Mouse (Mus musculus) limb, embryonic 10.5 days (tissue): ENCODE data around the gene Cnn3. TPM values are rescaled to one million over a fixed set of nuclear protein-coding genes. Genes with fewer than 3 reads are reported as not detected.

Experiments
- DNase-seq: peaks from one replicate; pipeline ENCODE4 v3.0.0-alpha.2; 2017; ENCODE audit warnings: low spot score
- H3K27ac ChIP-seq: fragments of 300-500 bp; sonication (generic); 2 replicates; pipeline ENCODE4 v1.5.1; 2016; ENCODE audit warnings: mild to moderate bottlenecking
- H3K27me3 ChIP-seq: fragments of 300-500 bp; sonication (generic); 2 replicates; pipeline ENCODE4 v1.6.1; 2016; ENCODE audit warnings: low read depth, mild to moderate bottlenecking; ENCODE audit not compliant: poor library complexity, severe bottlenecking
- H3K36me3 ChIP-seq: fragments of 300-500 bp; sonication (generic); 2 replicates; pipeline ENCODE4 v1.6.1; 2016; ENCODE audit warnings: mild to moderate bottlenecking, moderate library complexity
- H3K4me1 ChIP-seq: fragments of 300-500 bp; sonication (generic); 2 replicates; pipeline ENCODE4 v1.6.1; 2016
- H3K4me3 ChIP-seq: fragments of 300-500 bp; sonication (generic); 2 replicates; pipeline ENCODE4 v1.5.1; 2016; ENCODE audit warnings: mild to moderate bottlenecking, moderate library complexity
- H3K9me3 ChIP-seq: fragments of 300-500 bp; sonication (generic); replicated peaks from 2 replicates; pipeline ENCODE4 v1.6.1; 2016; ENCODE audit warnings: mild to moderate bottlenecking
- WGBS: fragments of 180-500 bp; shearing (Covaris S2); methylation state at CpG from one replicate; pipeline ENCODE4 v1.1.7; 2016; 5-methylcytosine and 5-hydroxymethylcytosine counted together
- polyA plus RNA-seq: library from polyadenylated mRNA; unstranded; fragments of >200 nt; fragmentation: Nextera tagmentation; extraction: Ambion mirVana; gene quantifications from 2 replicates; pipeline ENCODE4 v1.2.1, GENCODE M21; 2016

Gene Cnn3
- polyA plus RNA-seq, 1 experiment from 2014 or later: 777 TPM

DNA sequence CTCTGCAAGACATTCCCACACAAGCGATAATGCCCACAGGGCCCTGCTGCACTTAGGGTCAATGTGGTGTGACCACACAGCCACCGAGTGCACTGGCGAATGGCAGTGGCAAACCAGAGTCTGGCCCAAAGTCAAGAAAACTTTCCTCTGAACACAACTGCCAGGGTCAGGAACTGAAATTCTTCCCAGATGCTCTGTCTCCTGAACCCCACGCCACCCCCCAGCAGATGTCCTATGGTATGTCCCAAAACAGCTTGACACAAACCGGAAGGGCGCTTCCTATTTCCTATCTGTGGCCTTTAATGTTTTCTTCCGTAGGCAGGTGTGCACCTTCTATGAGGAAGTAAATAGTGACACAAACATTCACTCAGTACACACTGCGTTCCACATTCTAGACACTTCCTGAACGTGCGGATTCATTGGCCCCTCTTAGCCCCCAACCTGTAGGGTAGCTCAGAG lies 40.8 kb downstream of the Cnn3 start:
- Histone ChIP-seq H3K9me3 (no peaks in the 10 kb centered on the region), H3K27ac (peak overlapping the region; percentile 44; the same call in 1 of the 2 replicates), H3K4me1 (peaks cover 45% of the 10 kb centered on the region), H3K36me3 (no peaks in the 10 kb centered on the region), H3K27me3 (no peaks in the 10 kb centered on the region), H3K4me3 (no peak overlapping the region)
- no peak for DNase-seq
- WGBS: 82% methylated on average over 10 of the region's 10 CpGs

DNA sequence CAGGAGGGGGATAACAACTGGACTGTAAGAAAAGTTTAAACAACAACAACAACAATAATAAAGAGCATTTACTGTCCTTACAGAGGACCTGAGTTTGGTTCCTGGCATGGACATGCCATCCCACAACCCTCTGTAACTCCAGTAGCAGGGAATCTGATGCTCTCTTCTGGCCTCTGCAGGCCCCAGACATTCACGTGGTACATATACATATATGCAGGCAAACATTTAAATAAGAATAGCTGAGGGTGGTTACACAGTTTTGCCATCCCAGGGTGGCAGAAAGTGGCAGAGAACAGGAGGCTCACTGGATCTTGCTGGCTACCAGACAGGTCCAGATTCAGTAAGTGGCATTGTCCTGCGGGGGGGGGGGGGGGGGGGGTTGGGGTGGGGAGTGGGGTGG lies 41.8 kb downstream of the Cnn3 start:
- Histone ChIP-seq H3K4me1 (peaks cover 42% of the 10 kb centered on the region), H3K4me3 (no peak overlapping the region), H3K27ac (peak overlapping the region; percentile 88), H3K9me3 (no peaks in the 10 kb centered on the region), H3K27me3 (no peaks in the 10 kb centered on the region), H3K36me3 (no peaks in the 10 kb centered on the region)
- no peak for DNase-seq
- WGBS: 28% methylated on average over 1 of the region's 2 CpGs

DNA sequence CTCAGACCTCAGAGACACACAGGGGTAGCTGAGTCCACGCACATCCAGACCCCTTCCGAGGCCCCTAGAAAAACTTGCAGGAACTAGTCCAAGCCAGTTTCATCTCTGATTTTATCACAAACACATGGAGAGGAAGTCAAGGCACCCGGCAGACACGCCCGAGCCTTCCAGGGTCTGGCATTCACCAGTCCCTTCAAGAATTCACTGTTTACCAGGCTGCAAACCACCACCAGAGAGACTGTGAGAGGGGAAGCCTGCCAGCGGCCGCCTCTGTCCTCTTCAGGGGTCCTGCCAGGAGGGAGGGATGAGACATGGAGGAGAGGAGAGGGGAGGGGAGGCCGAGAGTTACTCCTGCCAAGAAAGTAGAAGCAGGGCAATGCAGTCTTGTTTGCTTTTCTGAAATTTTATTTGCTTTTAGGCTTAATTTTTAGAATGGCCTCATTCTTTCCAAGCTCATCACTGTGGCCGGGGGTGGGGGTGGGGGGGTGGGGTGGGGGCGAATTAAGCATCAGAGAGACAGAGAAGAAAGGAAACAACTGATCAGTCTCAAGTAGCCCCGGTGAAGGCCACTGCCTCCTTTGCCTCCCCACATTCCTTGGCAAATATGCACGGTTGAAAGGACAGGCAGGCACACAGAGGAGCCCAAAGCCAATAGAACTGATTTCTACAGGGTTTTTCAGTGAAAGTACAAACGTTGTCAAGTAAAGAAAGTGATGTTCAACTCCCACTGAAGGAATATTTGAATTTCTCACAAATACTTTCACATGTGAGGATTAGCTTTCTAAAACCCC lies 43.1 kb downstream of the Cnn3 start:
- peak; percentile 79 for DNase-seq
- Histone ChIP-seq H3K4me1 (peaks cover 42% of the 10 kb centered on the region), H3K27ac (peak overlapping the region; percentile 88), H3K4me3 (peak overlapping the region; percentile 28), H3K9me3 (no peaks in the 10 kb centered on the region), H3K36me3 (no peaks in the 10 kb centered on the region), H3K27me3 (no peaks in the 10 kb centered on the region)
- whole genome bisulfite sequencing: 4% methylated on average over 13 of the region's 13 CpGs

DNA sequence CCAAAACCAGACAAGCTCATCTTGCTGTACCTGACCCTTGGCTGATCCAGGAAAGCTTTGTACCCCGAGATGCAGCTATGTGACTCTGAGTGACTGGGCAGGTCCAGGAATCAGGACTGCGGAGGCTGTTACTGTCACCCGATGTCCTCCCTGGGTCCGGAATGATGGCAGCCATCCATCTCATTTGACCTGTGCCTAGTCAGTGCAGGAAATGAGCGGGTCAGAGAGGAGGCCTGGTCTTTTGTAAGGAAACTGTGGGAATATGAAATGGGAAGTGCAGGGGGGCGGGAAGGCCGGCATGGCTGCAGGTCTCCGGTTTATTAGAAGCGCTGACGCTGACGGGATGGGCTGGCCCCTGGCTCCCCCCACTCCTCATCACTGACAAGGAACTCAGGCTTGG lies 45.4 kb downstream of the Cnn3 start:
- 68% methylated on average over 11 of the region's 11 CpGs for WGBS

DNA sequence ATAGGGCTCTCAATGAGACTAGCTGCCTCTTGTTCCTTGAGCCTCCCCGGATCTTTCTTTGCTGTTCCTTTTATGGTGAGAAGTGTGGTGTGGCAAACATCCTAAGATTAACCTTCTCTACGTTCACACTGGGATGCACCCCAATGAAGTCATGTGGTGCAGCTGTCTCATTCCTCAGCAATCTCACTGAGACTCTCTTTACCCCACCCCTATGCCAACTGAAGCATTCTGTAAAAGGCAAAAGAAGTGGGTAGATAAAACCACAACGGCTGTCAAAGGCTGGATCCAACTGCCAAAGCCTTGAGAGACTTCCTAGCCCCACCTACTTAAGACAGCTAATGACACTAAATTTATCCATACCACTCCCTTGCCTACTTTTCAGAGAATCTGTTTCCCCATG lies 48.4 kb downstream of the Cnn3 start:
- peaks cover 14% of the 10 kb centered on the region for H3K4me1 ChIP-seq
- DNase-seq: no peak
- 81% methylated on average over 3 of the region's 3 CpGs for WGBS

More for the DNA sequence above, 45.4 kb downstream of the Cnn3 start:
- no peaks in the 10 kb centered on the region for H3K27me3 ChIP-seq
- H3K4me1 ChIP-seq: peaks cover 34% of the 10 kb centered on the region
- no peaks in the 10 kb centered on the region for H3K36me3 ChIP-seq
- H3K4me3 ChIP-seq: no peak overlapping the region
- no peak for DNase-seq
- H3K9me3 ChIP-seq: no peaks in the 10 kb centered on the region
- 0 out of 2 replicates have a peak overlapping the region, but pooled peaks have one; percentile 25 for H3K27ac ChIP-seq

GRCm38 (mm10) chr3:121480030-121480960 lies 54.0 kb downstream of the Cnn3 start:
- Histone ChIP-seq H3K27ac (no peak overlapping the region), H3K4me3 (no peak overlapping the region), H3K27me3 (peaks cover 11% of the 10 kb centered on the region; the same call in 1 of the 2 replicates), H3K4me1 (peaks cover 35% of the 10 kb centered on the region), H3K9me3 (no peaks in the 10 kb centered on the region), H3K36me3 (no peaks in the 10 kb centered on the region)
- 69% methylated on average over 26 of the region's 26 CpGs for WGBS
- no peak for DNase-seq

More for the DNA sequence above, 48.4 kb downstream of the Cnn3 start:
- Histone ChIP-seq H3K36me3 (no peaks in the 10 kb centered on the region), H3K9me3 (no peaks in the 10 kb centered on the region), H3K4me3 (no peak overlapping the region), H3K27ac (no peak overlapping the region), H3K27me3 (peaks cover 1% of the 10 kb centered on the region; the same call in 1 of the 2 replicates)

GRCm38 (mm10) chr3:121480961-121481436 lies 54.7 kb downstream of the Cnn3 start:
- no peak overlapping the region for H3K4me3 ChIP-seq
- H3K4me1 ChIP-seq: peaks cover 35% of the 10 kb centered on the region
- no peaks in the 10 kb centered on the region for H3K9me3 ChIP-seq
- DNase-seq: no peak
- no peaks in the 10 kb centered on the region for H3K36me3 ChIP-seq
- H3K27ac ChIP-seq: no peak overlapping the region
- 64% methylated on average over 8 of the region's 8 CpGs for WGBS
- H3K27me3 ChIP-seq: peaks cover 11% of the 10 kb centered on the region; the same call in 1 of the 2 replicates

- no peak overlapping the region for H3K27ac ChIP-seq
- 35% methylated on average over 6 of the region's 6 CpGs for WGBS
- H3K9me3 ChIP-seq: no peaks in the 10 kb centered on the region
- H3K4me3 ChIP-seq: no peak overlapping the region
- peaks cover 11% of the 10 kb centered on the region; the same call in 1 of the 2 replicates for H3K27me3 ChIP-seq
- DNase-seq: no peak
- no peaks in the 10 kb centered on the region for H3K36me3 ChIP-seq
- H3K4me1 ChIP-seq: peaks cover 35% of the 10 kb centered on the region
Observed at GRCm38 (mm10) chr3:121481564-121481963, 55.3 kb downstream of the Cnn3 start.

- H3K4me1 ChIP-seq: peaks cover 35% of the 10 kb centered on the region
- no peaks in the 10 kb centered on the region for H3K36me3 ChIP-seq
- WGBS: 41% methylated on average over 25 of the region's 25 CpGs
- H3K27me3 ChIP-seq: peaks cover 11% of the 10 kb centered on the region; the same call in 1 of the 2 replicates
- DNase-seq: no peak
- H3K27ac ChIP-seq: no peak overlapping the region
- H3K9me3 ChIP-seq: no peaks in the 10 kb centered on the region
- H3K4me3 ChIP-seq: no peak overlapping the region
Observed at GRCm38 (mm10) chr3:121483266-121484161, 57.2 kb downstream of the Cnn3 start.

DNA sequence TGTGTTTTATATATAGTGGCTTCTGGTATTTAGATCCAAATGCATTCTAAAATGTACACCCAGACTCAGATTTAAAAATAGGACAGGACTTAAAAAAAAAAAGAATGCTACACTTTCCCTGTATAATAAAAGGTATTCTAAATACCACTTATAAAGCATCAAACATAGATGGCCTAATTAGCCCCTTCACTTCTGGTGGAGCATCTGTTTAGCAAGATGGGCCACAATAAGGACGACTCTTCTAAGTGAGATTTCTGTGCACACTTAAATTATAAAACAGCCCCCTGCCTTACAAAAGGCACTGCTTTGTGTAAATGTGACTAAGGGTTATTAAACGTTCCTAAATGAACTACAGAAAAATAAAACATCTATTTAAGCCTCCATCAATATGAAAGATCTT lies 58.9 kb downstream of the Cnn3 start:
- no peaks in the 10 kb centered on the region for H3K9me3 ChIP-seq
- peaks cover 6% of the 10 kb centered on the region; the same call in 1 of the 2 replicates for H3K27me3 ChIP-seq
- peaks cover 37% of the 10 kb centered on the region for H3K4me1 ChIP-seq

GRCm38 (mm10) chr3:121489462-121490118 lies 63.3 kb downstream of the Cnn3 start:
- Histone ChIP-seq H3K36me3 (no peaks in the 10 kb centered on the region), H3K27ac (peak overlapping the region; percentile 19; the same call in 1 of the 2 replicates), H3K9me3 (no peaks in the 10 kb centered on the region), H3K4me3 (no peak overlapping the region), H3K4me1 (peaks cover 17% of the 10 kb centered on the region; the same call in 1 of the 2 replicates), H3K27me3 (no peaks in the 10 kb centered on the region)
- 85% methylated on average over 12 of the region's 12 CpGs for WGBS
- DNase-seq: no peak

More for the DNA sequence above, 58.9 kb downstream of the Cnn3 start:
- DNase-seq: no peak
- Histone ChIP-seq H3K4me3 (no peak overlapping the region), H3K27ac (no peak overlapping the region), H3K36me3 (no peaks in the 10 kb centered on the region)
- WGBS: 82% methylated on average over 2 of the region's 2 CpGs
